ENCODE assay signal across 22 mouse cellular contexts in the genomic region with DNA sequence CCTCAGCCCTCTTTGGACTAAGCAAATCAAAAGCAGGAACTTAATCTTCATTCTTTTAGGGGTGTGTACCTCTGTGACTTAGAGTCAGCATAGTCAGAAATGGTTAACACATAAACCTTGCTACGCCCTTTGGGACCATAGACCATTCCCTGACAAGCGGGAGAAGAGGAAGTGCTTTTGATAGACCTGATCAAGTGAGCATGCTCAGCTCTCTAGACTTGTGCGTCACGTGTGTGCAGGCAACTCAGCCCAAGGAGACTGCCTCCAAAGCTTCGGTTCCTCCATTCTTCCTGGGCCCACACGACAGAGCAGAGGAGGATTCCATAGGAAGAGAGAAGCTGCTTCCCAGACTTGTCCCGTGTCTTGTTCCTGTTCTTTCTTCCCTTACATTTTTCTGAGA. TPM values are rescaled to one million over a fixed set of nuclear protein-coding genes. Genes with fewer than 3 reads are reported as not detected.
A peak's percentile ranks its signal among the peaks of the same experiment; 100 is the strongest.
DNase-seq lines count a peak whose midpoint lies in the region; ATAC-seq and TF ChIP-seq lines count a peak whose summit lies in the region.
"Had no signal": no experiment of that assay in that cellular context is flagged by ENCODE, and none has a peak within 500 bp of the region (broad histone marks: within the 10 kb centered on the region; RNA-seq: fewer than 3 reads in every experiment).

No protein-coding gene starts in this region.

- 0 out of 2 replicates have a peak, but pooled peaks have one; percentile 36 for ATAC-seq in kidney, postnatal 0 days (replicated peaks; ENCODE audit: low FRiP score, low read depth)
- peak; percentile 88 for ATAC-seq in intestine, embryonic 15.5 days
- peak; percentile 36; the same call in 1 of the 2 replicates for ATAC-seq in neutrophil, adult 5-6 weeks (ENCODE audit: extremely low read depth, insufficient number of reproducible peaks, low FRiP score, poor library complexity, severe bottlenecking)
- no peak for ATAC-seq in megakaryocyte-erythroid progenitor cell, adult 5-6 weeks (replicated peaks; ENCODE audit: low FRiP score, low TSS enrichment, poor library complexity, severe bottlenecking)
- ATAC-seq: forebrain, embryonic 16.5 days had no signal

- no peaks in the 10 kb centered on the region; the same call in 1 of the 2 replicates for H3K4me1 ChIP-seq in kidney, postnatal 0 days (replicated peaks; ENCODE audit: insufficient read depth, low read length)
- 0 out of 2 replicates have a peak, but pooled peaks cover 3% of the 10 kb centered on the region for H3K4me1 ChIP-seq in intestine, embryonic 15.5 days (replicated peaks)
- H3K4me1 ChIP-seq: hindbrain, embryonic 15.5 days; limb, embryonic 12.5 days; lung, embryonic 15.5 days had no signal

- peak overlapping the region; percentile 21; the same call in 1 of the 2 replicates for H3K27ac ChIP-seq in gastrocnemius, adult 2 months
- no peak overlapping the region for H3K27ac ChIP-seq in kidney, postnatal 0 days
- no peak overlapping the region; the same call in 1 of the 2 replicates for H3K27ac ChIP-seq in intestine, embryonic 15.5 days
- H3K27ac ChIP-seq: hindbrain, embryonic 15.5 days; left cerebral cortex, adult 2 months; limb, embryonic 12.5 days; liver, embryonic 13.5 days; lung, embryonic 15.5 days had no signal

- no peaks in the 10 kb centered on the region for H3K27me3 ChIP-seq in kidney, postnatal 0 days (ENCODE audit: insufficient read depth, low read length)
- H3K27me3 ChIP-seq in intestine, embryonic 15.5 days (replicated peaks) = no peaks in the 10 kb centered on the region
- H3K27me3 ChIP-seq: heart, embryonic 12.5 days; hindbrain, embryonic 15.5 days; limb, embryonic 12.5 days; liver, embryonic 13.5 days; lung, embryonic 15.5 days had no signal

- H3K9ac ChIP-seq in kidney, postnatal 0 days (ENCODE audit: low read depth, low read length) = no peak overlapping the region
- H3K9ac ChIP-seq in intestine, embryonic 15.5 days = no peak overlapping the region
- H3K9ac ChIP-seq: heart, embryonic 12.5 days; hindbrain, embryonic 15.5 days; limb, embryonic 12.5 days; liver, embryonic 13.5 days; lung, embryonic 15.5 days had no signal

- no peak overlapping the region for H3K4me3 ChIP-seq in gastrocnemius, adult 2 months
- H3K4me3 ChIP-seq in kidney, postnatal 0 days (replicated peaks; ENCODE audit: low read depth, low read length) = no peak overlapping the region
- H3K4me3 ChIP-seq in intestine, embryonic 15.5 days (replicated peaks) = no peak overlapping the region
- H3K4me3 ChIP-seq: erythroblast, embryonic 14.5 days; heart, embryonic 12.5 days; hindbrain, embryonic 15.5 days; left cerebral cortex, adult 2 months; limb, embryonic 12.5 days; liver, embryonic 13.5 days; lung, embryonic 15.5 days had no signal

- no peak for TF ChIP-seq CTCF in gastrocnemius, adult 2 months (IDR thresholded peaks at IDR 0.05)
- no peak for TF ChIP-seq CTCF in kidney, postnatal 0 days (IDR thresholded peaks at IDR 0.05; ENCODE audit: low read depth)

- no peak for DNase-seq in gastrocnemius, adult 2 months
- no peak for DNase-seq in gastrocnemius, postnatal 10 days
- peak; percentile 28 for DNase-seq in kidney, postnatal 0 days (ENCODE audit: low spot score)
- DNase-seq in kidney, postnatal 10 days = no peak
- no peak for DNase-seq in left cerebral cortex, adult 11 months (ENCODE audit: low spot score)
- DNase-seq: adrenal gland, adult 8-10 months; cerebellum, adult 11 months; cerebellum, postnatal 36 days; heart, postnatal 36 days; liver, embryonic 13.5 days; right cerebral cortex, postnatal 4 days; thymus, adult 2 months had no signal

- H3K9me3 ChIP-seq in kidney, postnatal 0 days (replicated peaks; ENCODE audit: low read length) = no peaks in the 10 kb centered on the region
- no peaks in the 10 kb centered on the region for H3K9me3 ChIP-seq in intestine, embryonic 15.5 days
- H3K9me3 ChIP-seq: heart, embryonic 12.5 days; hindbrain, embryonic 15.5 days; limb, embryonic 12.5 days; liver, embryonic 13.5 days; lung, embryonic 15.5 days had no signal

- WGBS in kidney, postnatal 0 days = 68% methylated on average over 7 of the region's 7 CpGs
- 71% methylated on average over 7 of the region's 7 CpGs for WGBS in intestine, embryonic 15.5 days

- peaks cover 4% of the 10 kb centered on the region; the same call in 1 of the 2 replicates for H3K36me3 ChIP-seq in kidney, postnatal 0 days (ENCODE audit: insufficient read depth, low read length)
- 0 out of 2 replicates have a peak, but pooled peaks cover 2% of the 10 kb centered on the region for H3K36me3 ChIP-seq in intestine, embryonic 15.5 days

- H3K4me2 ChIP-seq in kidney, postnatal 0 days (ENCODE audit: low read length) = no peak overlapping the region
- no peak overlapping the region for H3K4me2 ChIP-seq in intestine, embryonic 15.5 days (replicated peaks)
- H3K4me2 ChIP-seq: heart, embryonic 12.5 days; hindbrain, embryonic 15.5 days; limb, embryonic 12.5 days; liver, embryonic 13.5 days; lung, embryonic 15.5 days had no signal

- intact Hi-C loops in gastrocnemius, adult 2 months (cut with DNase I) = no loop called here

RNA-seq across cellular contexts. Expression of gene Adora2a, which starts 28.1 kb away (rescaled TPM):
- under 1 TPM; 0.92 to 0.98 TPM for total RNA-seq in gastrocnemius, adult 2 months (2021)
- total RNA-seq in gastrocnemius, postnatal 10 days (2021) = 1 to 10 TPM; 4.3 to 6.2 TPM
- 5.2 and 6.3 TPM in 2 replicates for polyA plus RNA-seq in kidney, postnatal 0 days (2015; fragmentation: Nextera tagmentation; extraction: Ambion mirVana)
- polyA plus RNA-seq in intestine, embryonic 15.5 days (2015; fragmentation: Nextera tagmentation; extraction: Ambion mirVana) = 2.5 and 3.2 TPM in 2 replicates
- 2.9 and 3.1 TPM in 2 replicates for total RNA-seq in neutrophil, adult 5-6 weeks (2017)
- 0.09 and 0.67 TPM in 2 replicates for total RNA-seq in megakaryocyte-erythroid progenitor cell, adult 5-6 weeks (2014; fragmentation: Nextera tagmentation)
- total RNA-seq in megakaryocyte-erythroid progenitor cell, adult 5-6 weeks (2017) = 0.28 and 0.88 TPM in 2 replicates
- polyA plus RNA-seq: erythroblast, embryonic 14.5 days had no signal
